Mouse (Mus musculus) neutrophil, adult 5-6 weeks (primary cell): ENCODE results near the gene Slc22a1. TPM values are rescaled to one million over a fixed set of nuclear protein-coding genes. Genes with fewer than 3 reads are reported as not detected.
"Not testable (repeated sequence)": the region's sequence is repeated elsewhere in the genome, so short reads cannot be mapped to it uniquely, and the experiment has no call there.

Experiments used
- ATAC-seq: fragments of 151-379, 151-347 bp; 2 replicates; pipeline ENCODE4 v1.8.0; 2017; ENCODE audit warnings: mild to moderate bottlenecking, moderate TSS enrichment; ENCODE audit not compliant: insufficient number of reproducible peaks, poor library complexity, low FRiP score, severe bottlenecking; ENCODE audit errors: extremely low read depth
- total RNA-seq: library from RNA; stranded (forward); fragments of 200-1000 nt; gene quantifications from 2 replicates; pipeline ENCODE4 v1.2.3, GENCODE M21; 2017

The Slc22a1 gene
- total RNA-seq, 1 experiment from 2014 or later: not detected

DNA sequence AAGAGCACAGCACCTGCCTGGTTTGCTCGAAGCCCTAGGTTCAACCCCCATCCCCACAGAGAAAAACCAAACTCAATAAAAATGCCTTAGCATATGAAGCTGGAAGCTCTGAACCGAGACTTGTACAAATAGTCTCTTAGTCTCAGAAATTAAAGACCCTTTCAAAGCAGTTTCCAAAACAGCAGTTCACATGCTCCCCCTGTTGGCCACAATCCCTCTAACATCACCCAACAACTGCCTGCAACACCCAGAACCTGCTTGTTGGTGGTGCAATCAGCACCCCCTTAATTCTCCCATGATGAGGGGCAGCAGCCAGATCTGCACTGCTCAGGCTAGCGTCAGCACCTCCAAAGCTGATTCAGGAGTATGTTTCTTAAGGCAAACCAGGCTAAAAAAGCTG is 13.9 kb upstream of the Slc22a1 start:
- ATAC-seq: no peak

- no peak for ATAC-seq
These were observed 12.9 kb upstream of the Slc22a1 start for GRCm38 (mm10) chr17:12688427-12689110.

GRCm38 (mm10) chr17:12684928-12685624 is 9.4 kb upstream of the Slc22a1 start:
- ATAC-seq: no peak

GRCm38 (mm10) chr17:12684412-12684811 is 8.8 kb upstream of the Slc22a1 start:
- no peak for ATAC-seq

DNA sequence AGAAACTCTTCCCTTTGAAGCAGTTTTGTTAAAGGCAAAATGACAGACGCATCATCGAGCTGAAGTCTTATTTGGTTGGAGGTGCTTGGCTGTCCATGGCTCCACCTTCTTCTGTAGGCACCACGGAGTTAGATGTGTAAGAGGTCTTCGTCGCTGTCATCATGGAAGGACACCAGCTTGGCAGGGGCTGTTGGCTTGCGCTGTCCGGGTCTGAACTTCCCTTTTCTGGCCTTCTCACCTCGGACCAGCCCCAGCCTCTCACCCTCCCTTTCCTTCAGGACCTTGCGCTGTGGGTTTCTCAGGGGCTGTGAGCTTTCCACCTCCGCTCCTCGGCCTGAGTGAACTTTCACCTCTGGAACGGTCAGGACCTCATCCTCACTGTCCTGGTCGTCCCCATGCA is 8.0 kb upstream of the Slc22a1 start:
- no peak for ATAC-seq

DNA sequence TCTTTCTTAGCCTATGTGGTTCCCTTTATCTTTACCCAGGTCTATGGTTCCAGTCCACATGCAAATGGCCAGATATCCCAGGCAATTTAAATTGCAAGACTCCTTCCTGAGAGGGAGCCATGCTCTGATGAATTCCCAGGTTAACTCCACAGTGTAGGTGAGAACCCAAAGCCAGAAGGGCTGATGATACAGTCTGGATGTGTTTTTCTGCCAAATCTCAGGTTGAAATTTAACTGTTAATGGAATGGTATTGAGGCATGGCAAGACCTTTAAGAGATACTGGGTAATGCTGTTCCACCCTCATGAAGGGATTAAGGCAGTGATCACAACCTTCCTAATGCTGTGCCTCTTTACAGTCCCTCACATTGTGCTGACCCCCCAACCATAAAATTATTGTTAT is 2.6 kb upstream of the Slc22a1 start:
- no peak for ATAC-seq

GRCm38 (mm10) chr17:12677139-12677538 is 1.5 kb upstream of the Slc22a1 start:
- ATAC-seq: no peak

DNA sequence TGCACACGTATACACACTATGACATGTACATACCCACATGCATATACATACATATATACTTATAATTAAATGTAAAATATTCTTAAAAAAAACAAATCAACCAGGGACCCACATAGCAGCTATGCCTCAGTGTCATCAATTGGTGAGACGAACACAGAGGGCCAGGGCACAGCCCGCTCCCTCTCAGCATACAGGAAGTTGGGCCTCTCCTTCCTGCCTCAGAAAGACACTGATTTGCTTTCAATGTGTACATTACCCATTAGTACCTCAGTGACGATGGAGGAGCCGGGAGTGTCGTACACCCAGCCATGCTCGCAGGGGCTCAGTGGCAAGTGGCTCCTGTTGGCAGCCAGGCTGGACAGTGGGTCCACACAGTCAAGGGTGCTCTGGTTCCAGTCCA is 649 bp downstream of the Slc22a1 start:
- not testable (repeated sequence) for ATAC-seq

DNA sequence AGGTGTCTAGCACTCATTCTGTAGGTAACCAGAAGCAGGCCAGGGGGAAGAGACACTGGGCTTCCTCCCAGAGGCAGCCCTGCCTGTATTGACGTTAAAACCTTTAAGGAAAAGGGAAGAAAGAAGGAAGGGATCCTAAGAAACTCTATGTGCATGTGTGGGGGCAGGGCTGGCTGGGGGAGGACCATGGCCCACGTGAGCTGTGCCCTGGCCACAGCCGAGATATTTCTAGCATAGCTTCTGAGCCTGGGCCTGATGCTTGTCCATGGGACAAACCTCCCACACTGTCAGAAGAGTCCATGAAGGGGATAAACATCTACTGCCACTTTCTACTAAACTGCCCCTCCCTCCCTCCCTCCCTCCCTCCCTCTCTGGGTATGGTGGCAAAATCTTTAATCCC is 1.8 kb downstream of the Slc22a1 start:
- no peak for ATAC-seq

- no peak for ATAC-seq
These were observed 3.3 kb downstream of the Slc22a1 start for GRCm38 (mm10) chr17:12672285-12672790.

- ATAC-seq: no peak
These were observed 4.5 kb downstream of the Slc22a1 start for GRCm38 (mm10) chr17:12671029-12671605.

DNA sequence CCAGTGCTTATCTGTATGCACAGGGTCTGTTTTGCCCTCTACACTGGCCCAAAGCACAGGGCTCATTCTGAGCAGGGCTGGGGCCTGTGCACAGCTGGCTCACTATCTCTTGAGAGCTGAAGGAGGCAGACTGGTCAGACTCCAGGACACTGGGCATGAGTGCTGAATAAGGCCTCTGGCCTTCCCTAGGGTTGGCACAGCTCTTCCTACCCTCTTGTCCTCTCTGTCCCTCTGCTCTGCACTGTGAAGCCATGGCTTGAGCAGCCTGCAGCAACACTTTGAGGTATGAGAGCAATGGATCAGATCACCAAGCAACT is 6.3 kb downstream of the Slc22a1 start:
- no peak for ATAC-seq

DNA sequence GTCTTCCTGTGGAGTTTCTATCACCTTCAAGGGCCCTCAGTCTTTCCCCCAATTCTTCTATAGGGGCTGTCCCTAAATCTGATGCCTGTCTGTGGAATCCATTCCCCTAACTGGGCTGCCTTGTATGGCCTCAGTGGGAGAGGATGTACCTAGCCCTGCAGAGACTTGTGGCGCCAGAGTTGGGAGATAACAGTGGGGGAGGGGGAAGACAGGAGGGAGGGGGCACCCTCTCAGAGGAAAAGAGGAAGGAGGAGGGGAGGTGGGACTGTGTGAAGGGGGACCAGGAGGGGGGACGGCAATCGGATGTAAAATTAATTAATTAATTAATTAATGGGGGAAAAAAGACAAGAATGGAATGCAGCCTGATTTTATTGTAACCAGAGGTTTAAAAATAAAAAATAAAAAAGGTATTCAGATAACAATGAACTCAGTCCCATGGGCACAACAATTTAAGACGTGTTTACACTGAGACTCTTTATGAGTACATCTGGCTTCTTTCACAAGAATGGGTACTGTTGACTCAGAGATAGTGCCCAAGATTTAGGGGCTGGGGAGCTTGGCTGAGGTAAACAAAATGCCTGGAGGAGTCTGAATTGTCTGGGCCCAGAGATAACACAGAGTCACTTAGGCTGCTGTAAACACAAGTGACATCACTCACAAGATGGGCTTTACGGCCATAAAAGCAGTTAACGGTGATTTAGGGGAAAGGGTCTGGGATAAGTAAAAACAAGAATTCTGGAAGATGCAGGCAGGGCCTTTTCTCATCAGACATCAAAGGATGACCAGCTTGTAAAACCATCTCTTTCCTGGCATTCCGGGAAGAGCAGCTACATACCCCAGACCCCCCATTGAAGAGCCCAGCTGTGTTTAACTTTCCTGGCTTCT is 6.9 kb downstream of the Slc22a1 start:
- ATAC-seq: no peak

DNA sequence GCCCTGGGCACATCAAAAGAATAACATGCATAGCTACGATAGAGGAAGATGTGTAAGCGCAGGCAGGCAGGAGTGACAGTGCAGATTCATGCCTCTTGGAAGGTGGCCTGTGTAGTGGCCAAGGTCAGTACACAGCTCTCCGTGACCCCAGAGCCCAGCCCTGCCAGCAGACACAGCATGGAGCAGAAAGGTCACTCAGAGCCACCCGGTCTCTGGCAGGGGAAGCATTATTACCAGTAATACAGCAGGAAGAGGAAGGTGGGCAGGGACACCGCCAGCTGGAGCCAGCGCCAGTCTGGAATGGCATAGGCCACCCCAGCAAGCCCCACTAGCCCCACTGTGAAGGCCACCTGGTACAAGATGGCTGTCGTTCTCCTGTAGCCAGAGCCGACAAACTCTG is 11.5 kb downstream of the Slc22a1 start:
- ATAC-seq: no peak

DNA sequence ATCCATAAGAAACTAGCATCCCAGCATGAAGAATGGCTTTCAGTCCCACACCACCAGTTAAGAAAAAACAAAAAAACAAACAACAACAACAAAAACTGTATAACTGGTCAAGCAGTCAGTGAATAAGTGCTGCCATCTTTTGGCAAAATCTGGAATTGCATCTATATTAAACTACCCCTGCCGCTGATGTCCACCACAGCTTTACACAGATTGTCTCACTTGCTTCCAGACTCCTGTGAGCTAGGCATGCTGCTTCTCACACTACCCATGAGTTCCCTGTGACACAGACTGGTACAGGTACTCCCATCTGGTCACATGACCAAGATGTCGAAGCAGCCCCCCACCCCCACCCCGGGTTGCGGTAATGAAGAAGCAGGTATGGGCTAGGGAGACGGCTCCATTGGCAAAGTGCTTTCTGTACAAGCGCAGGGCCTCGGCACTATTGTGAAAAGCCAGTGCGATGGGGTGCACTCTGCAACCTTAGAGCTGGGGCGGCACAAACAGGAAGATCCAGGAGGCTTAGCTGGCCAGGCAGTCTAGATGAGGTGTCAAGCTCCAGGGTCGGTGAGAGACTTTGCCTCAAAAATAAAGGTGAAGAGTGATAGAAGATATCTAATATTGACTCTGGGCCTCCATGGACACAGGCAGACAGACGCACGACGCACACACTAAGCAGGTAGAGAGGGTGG is 14.9 kb downstream of the Slc22a1 start:
- no peak for ATAC-seq

GRCm38 (mm10) chr17:12659233-12659632 is 16.4 kb downstream of the Slc22a1 start:
- ATAC-seq: no peak

DNA sequence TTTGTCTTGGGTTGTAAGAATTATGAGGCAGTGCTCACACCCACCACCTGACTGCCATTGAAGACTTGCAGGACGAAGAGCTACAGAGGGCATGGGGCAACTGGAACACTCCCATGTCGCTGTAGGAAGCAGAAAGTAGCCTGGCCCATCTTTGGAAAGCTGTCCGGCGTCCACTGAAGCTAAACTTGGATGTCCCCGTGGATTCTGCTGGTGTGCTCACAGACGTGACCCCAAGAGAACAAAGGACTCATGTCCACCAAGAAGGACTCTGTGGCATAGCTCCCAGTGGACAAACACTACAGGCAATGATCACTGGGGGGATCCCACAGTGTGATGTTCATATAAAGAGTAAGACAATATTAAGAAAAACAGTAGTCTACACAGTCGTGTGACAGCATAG is 16.8 kb downstream of the Slc22a1 start:
- ATAC-seq: no peak

- ATAC-seq: no peak
These were observed 19.8 kb downstream of the Slc22a1 start for GRCm38 (mm10) chr17:12655826-12656225.

- ATAC-seq: no peak
These were observed 21.6 kb downstream of the Slc22a1 start for GRCm38 (mm10) chr17:12654061-12654460.
